Mouse (Mus musculus): Measurements from ENCODE around the gene Gba2. TPM values are rescaled to one million over a fixed set of nuclear protein-coding genes. Genes with fewer than 3 reads are reported as not detected.
A peak's percentile ranks its signal among the peaks of the same experiment; 100 is the strongest.

Gene Gba2
- polyA plus RNA-seq, 1 experiment from 2014 or later: 30.8 TPM

GRCm38 (mm10) chr4:43575356-43575755 is 3.3 kb downstream of the Gba2 start:
- Histone ChIP-seq H3K4me3 (ENCODE audit: low read depth, low read length) (no peak overlapping the region), H3K27ac (ENCODE audit: low read depth, low read length) (no peak overlapping the region), H3K27me3 (ENCODE audit: control insufficient read depth, insufficient read depth, low read length) (no peaks in the 10 kb centered on the region), H3K9me3 (ENCODE audit: control insufficient read depth, low read length) (no peaks in the 10 kb centered on the region), H3K4me2 (ENCODE audit: low read depth) (no peak overlapping the region), H3K4me1 (ENCODE audit: control insufficient read depth, insufficient read depth, low read length) (peaks cover 27% of the 10 kb centered on the region), H3K9ac (ENCODE audit: low read length) (no peak overlapping the region), H3K36me3 (ENCODE audit: control insufficient read depth, insufficient read depth, low read length) (peaks cover 6% of the 10 kb centered on the region; the same call in 1 of the 2 replicates)
- DNase-seq (ENCODE audit: low spot score): no peak
- ATAC-seq (ENCODE audit: insufficient read depth, low FRiP score, low TSS enrichment): no peak
- 65% methylated on average over 2 of the region's 2 CpGs for WGBS

GRCm38 (mm10) chr4:43573561-43573960 is 5.1 kb downstream of the Gba2 start:
- 92% methylated on average over 4 of the region's 4 CpGs for WGBS

GRCm38 (mm10) chr4:43571395-43572045 is 7.2 kb downstream of the Gba2 start:
- WGBS: 92% methylated on average over 6 of the region's 6 CpGs
- no peak overlapping the region for H3K9ac ChIP-seq (ENCODE audit: low read length)
- no peaks in the 10 kb centered on the region for H3K9me3 ChIP-seq (ENCODE audit: control insufficient read depth, low read length)
- H3K36me3 ChIP-seq (ENCODE audit: control insufficient read depth, insufficient read depth, low read length): peaks cover 29% of the 10 kb centered on the region
- no peak overlapping the region for H3K4me3 ChIP-seq (ENCODE audit: low read depth, low read length)
- no peak for DNase-seq (ENCODE audit: low spot score)
- H3K4me2 ChIP-seq (ENCODE audit: low read depth): no peak overlapping the region
- no peak for ATAC-seq (ENCODE audit: insufficient read depth, low FRiP score, low TSS enrichment)
- peaks cover 5% of the 10 kb centered on the region for H3K4me1 ChIP-seq (ENCODE audit: control insufficient read depth, insufficient read depth, low read length)
- H3K27me3 ChIP-seq (ENCODE audit: control insufficient read depth, insufficient read depth, low read length): no peaks in the 10 kb centered on the region
- no peak overlapping the region for H3K27ac ChIP-seq (ENCODE audit: low read depth, low read length)

More at GRCm38 (mm10) chr4:43573561-43573960, 5.1 kb downstream of the Gba2 start:
- no peak overlapping the region for H3K4me3 ChIP-seq (ENCODE audit: low read depth, low read length)
- no peak overlapping the region for H3K9ac ChIP-seq (ENCODE audit: low read length)
- H3K27ac ChIP-seq (ENCODE audit: low read depth, low read length): no peak overlapping the region
- no peak overlapping the region for H3K4me2 ChIP-seq (ENCODE audit: low read depth)
- H3K4me1 ChIP-seq (ENCODE audit: control insufficient read depth, insufficient read depth, low read length): peaks cover 22% of the 10 kb centered on the region
- H3K27me3 ChIP-seq (ENCODE audit: control insufficient read depth, insufficient read depth, low read length): no peaks in the 10 kb centered on the region
- no peak for ATAC-seq (ENCODE audit: insufficient read depth, low FRiP score, low TSS enrichment)
- no peak for DNase-seq (ENCODE audit: low spot score)
- peaks cover 14% of the 10 kb centered on the region for H3K36me3 ChIP-seq (ENCODE audit: control insufficient read depth, insufficient read depth, low read length)
- H3K9me3 ChIP-seq (ENCODE audit: control insufficient read depth, low read length): no peaks in the 10 kb centered on the region

DNA sequence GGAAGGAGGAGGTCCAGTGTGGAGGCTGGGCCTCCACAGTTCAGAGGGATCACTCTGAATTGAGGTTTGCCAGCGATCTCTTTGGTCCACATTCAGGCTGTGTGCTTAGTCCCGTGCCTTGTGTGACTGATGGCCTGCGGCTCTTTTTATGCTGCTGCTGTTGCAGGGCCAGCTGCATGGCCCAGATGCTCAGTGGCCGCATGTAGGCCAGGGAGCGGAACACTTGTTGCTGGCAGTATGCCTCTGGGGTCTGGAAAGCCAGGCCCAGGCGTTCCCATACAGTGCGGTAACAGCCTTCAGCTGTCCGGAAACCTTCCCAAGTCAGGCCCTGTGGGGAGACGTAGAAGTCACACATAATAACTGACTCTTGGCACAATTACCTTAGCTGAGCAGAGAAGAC is 11.5 kb downstream of the Gba2 start:
- 94% methylated on average over 9 of the region's 9 CpGs for WGBS
- H3K9ac ChIP-seq (ENCODE audit: low read length): no peak overlapping the region
- H3K9me3 ChIP-seq (ENCODE audit: control insufficient read depth, low read length): no peaks in the 10 kb centered on the region
- ATAC-seq (ENCODE audit: insufficient read depth, low FRiP score, low TSS enrichment): no peak
- H3K27ac ChIP-seq (ENCODE audit: low read depth, low read length): no peak overlapping the region
- no peaks in the 10 kb centered on the region for H3K27me3 ChIP-seq (ENCODE audit: control insufficient read depth, insufficient read depth, low read length)
- no peak for DNase-seq (ENCODE audit: low spot score)
- peaks cover 30% of the 10 kb centered on the region for H3K36me3 ChIP-seq (ENCODE audit: control insufficient read depth, insufficient read depth, low read length)
- no peak overlapping the region for H3K4me3 ChIP-seq (ENCODE audit: low read depth, low read length)
- no peak overlapping the region for H3K4me2 ChIP-seq (ENCODE audit: low read depth)
- peaks cover 6% of the 10 kb centered on the region; the same call in 1 of the 2 replicates for H3K4me1 ChIP-seq (ENCODE audit: control insufficient read depth, insufficient read depth, low read length)

DNA sequence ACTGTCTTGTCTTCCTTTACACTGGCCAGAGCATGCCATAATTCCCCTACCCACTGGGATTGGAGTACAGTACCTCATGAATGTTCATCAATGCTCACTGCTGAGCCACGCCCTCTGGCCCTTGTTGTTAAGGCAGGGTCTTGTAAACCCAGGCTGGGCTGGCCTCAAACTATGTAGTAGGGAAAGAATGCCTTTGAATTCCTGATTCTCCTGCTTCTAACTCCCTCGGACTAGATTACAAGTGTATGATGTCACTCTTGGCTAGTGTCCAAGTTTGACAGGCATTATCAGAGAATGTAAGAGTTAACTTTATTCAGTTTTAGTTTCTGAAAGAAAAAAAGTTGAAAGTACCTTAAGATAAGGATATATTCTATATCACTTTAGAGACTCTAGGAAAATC is 14.4 kb downstream of the Gba2 start:
- DNase-seq (ENCODE audit: low spot score) (no peak), ATAC-seq (ENCODE audit: insufficient read depth, low FRiP score, low TSS enrichment) (no peak)

GRCm38 (mm10) chr4:43563601-43563875 is 15.1 kb downstream of the Gba2 start:
- DNase-seq (ENCODE audit: low spot score) (no peak), ATAC-seq (ENCODE audit: insufficient read depth, low FRiP score, low TSS enrichment) (no peak)
- 0 out of 2 replicates have a peak overlapping the region, but pooled peaks have one; percentile 95 for H3K9ac ChIP-seq (ENCODE audit: low read length)
- 79% methylated on average over 4 of the region's 4 CpGs for WGBS
- H3K4me1 ChIP-seq (ENCODE audit: control insufficient read depth, insufficient read depth, low read length): peaks cover 31% of the 10 kb centered on the region
- peak overlapping the region; percentile 67 for H3K4me2 ChIP-seq (ENCODE audit: low read depth)
- H3K27me3 ChIP-seq (ENCODE audit: control insufficient read depth, insufficient read depth, low read length): no peaks in the 10 kb centered on the region
- H3K9me3 ChIP-seq (ENCODE audit: control insufficient read depth, low read length): no peaks in the 10 kb centered on the region
- peak overlapping the region; percentile 89; the same call in 1 of the 2 replicates for H3K4me3 ChIP-seq (ENCODE audit: low read depth, low read length)
- H3K36me3 ChIP-seq (ENCODE audit: control insufficient read depth, insufficient read depth, low read length): peaks cover 22% of the 10 kb centered on the region
- no peak overlapping the region for H3K27ac ChIP-seq (ENCODE audit: low read depth, low read length)

More for the DNA sequence above, 14.4 kb downstream of the Gba2 start:
- no peaks in the 10 kb centered on the region for H3K9me3 ChIP-seq (ENCODE audit: control insufficient read depth, low read length)
- peaks cover 25% of the 10 kb centered on the region for H3K36me3 ChIP-seq (ENCODE audit: control insufficient read depth, insufficient read depth, low read length)
- peaks cover 26% of the 10 kb centered on the region for H3K4me1 ChIP-seq (ENCODE audit: control insufficient read depth, insufficient read depth, low read length)
- H3K27me3 ChIP-seq (ENCODE audit: control insufficient read depth, insufficient read depth, low read length): no peaks in the 10 kb centered on the region
- no peak overlapping the region for H3K4me3 ChIP-seq (ENCODE audit: low read depth, low read length)
- WGBS: 69% methylated on average over 2 of the region's 2 CpGs
- no peak overlapping the region for H3K4me2 ChIP-seq (ENCODE audit: low read depth)
- H3K9ac ChIP-seq (ENCODE audit: low read length): no peak overlapping the region
- no peak overlapping the region for H3K27ac ChIP-seq (ENCODE audit: low read depth, low read length)

GRCm38 (mm10) chr4:43562769-43563600 is 15.7 kb downstream of the Gba2 start:
- H3K4me1 ChIP-seq (ENCODE audit: control insufficient read depth, insufficient read depth, low read length): peaks cover 36% of the 10 kb centered on the region
- peak overlapping the region; percentile 91 for H3K27ac ChIP-seq (ENCODE audit: low read depth, low read length)
- ATAC-seq (ENCODE audit: insufficient read depth, low FRiP score, low TSS enrichment) (peak; percentile 18; the same call in 1 of the 2 replicates), DNase-seq (ENCODE audit: low spot score) (no peak)
- H3K9me3 ChIP-seq (ENCODE audit: control insufficient read depth, low read length): no peaks in the 10 kb centered on the region
- WGBS: 9% methylated on average over 22 of the region's 22 CpGs
- peaks cover 17% of the 10 kb centered on the region for H3K36me3 ChIP-seq (ENCODE audit: control insufficient read depth, insufficient read depth, low read length)
- H3K27me3 ChIP-seq (ENCODE audit: control insufficient read depth, insufficient read depth, low read length): no peaks in the 10 kb centered on the region
- peak overlapping the region; percentile 67 for H3K4me2 ChIP-seq (ENCODE audit: low read depth)
- H3K4me3 ChIP-seq (ENCODE audit: low read depth, low read length): peak overlapping the region; percentile 89
- peak overlapping the region; percentile 95 for H3K9ac ChIP-seq (ENCODE audit: low read length)

GRCm38 (mm10) chr4:43561997-43562768 is 16.5 kb downstream of the Gba2 start, which contains the start of the genes Creb3 and Tln1:
TSS of gene Creb3 (plus strand) at chr4:43562332.
TSS of gene Tln1 (minus strand) at chr4:43562691.
- DNase-seq (ENCODE audit: low spot score) (peak; percentile 95), ATAC-seq (ENCODE audit: insufficient read depth, low FRiP score, low TSS enrichment) (peak; percentile 94)
- Histone ChIP-seq H3K27ac (ENCODE audit: low read depth, low read length) (peak within 1 kb of the TSS; percentile 91), H3K4me2 (ENCODE audit: low read depth) (peak within 1 kb of the TSS; percentile 69), H3K9ac (ENCODE audit: low read length) (peak within 1 kb of the TSS; percentile 95), H3K36me3 (ENCODE audit: control insufficient read depth, insufficient read depth, low read length) (peaks cover 9% of the 10 kb centered on the region), H3K9me3 (ENCODE audit: control insufficient read depth, low read length) (no peaks in the 10 kb centered on the region), H3K4me1 (ENCODE audit: control insufficient read depth, insufficient read depth, low read length) (peaks cover 38% of the 10 kb centered on the region), H3K27me3 (ENCODE audit: control insufficient read depth, insufficient read depth, low read length) (no peaks in the 10 kb centered on the region), H3K4me3 (ENCODE audit: low read depth, low read length) (peak within 1 kb of the TSS; percentile 89)
- under 1% methylated on average over 62 of the region's 62 CpGs for WGBS

Data from neural tube, embryonic 11.5 days (tissue).